Mouse (Mus musculus) left cerebral cortex, postnatal 10 days (tissue): ENCODE measurements around the gene Fam207a. TPM values are rescaled to one million over a fixed set of nuclear protein-coding genes. Genes with fewer than 3 reads are reported as not detected.
A peak's percentile ranks its signal among the peaks of the same experiment; 100 is the strongest.

Source experiments
- DNase-seq, 2 experiments: peaks; one replicate each; pipeline ENCODE4 v3.0.0; 2021 to 2022; ENCODE audit warnings: low spot score in 2 of 2, mixed read lengths in 1 of 2; ENCODE audit errors: extremely low spot score in 1 of 2
- intact Hi-C: fragments of 180-260 bp; cut with DNase I; formaldehyde crosslinking; loops from one replicate; pipeline ENCODE4 v1.15.1; 2025
- total RNA-seq, 2 experiments: library from RNA; stranded (reverse); gene quantifications; 2 replicates each; pipeline ENCODE4 v1.2.3; 2021

The Fam207a gene
- total RNA-seq, 2 experiments from 2014 or later = 31.2 to 32.0 TPM

- DNase-seq = no peak
- intact Hi-C loops = no loop called here
These were observed 76.6 kb downstream of the Fam207a start for GRCm38 (mm10) chr10:77439026-77439425.

DNA sequence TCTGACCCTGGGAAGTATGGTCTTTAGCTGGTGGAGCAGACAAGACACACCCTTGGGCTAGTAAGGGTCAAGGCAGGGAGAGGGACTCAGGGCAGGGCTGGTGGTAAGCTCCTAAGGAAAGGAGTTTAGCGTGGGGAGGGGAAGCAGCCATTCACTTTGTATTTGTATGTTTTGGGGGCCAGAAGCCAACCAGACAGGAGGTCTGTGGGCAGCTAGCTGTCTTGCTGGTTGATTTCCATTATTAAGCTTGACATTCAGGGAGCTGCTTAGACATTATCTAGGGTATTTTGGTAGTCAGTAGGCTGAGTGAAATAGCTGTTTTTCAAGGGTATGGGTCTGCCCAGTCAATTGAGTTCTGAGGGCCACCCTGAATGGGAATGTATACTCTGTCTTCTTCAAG, 77.6 kb downstream of the Fam207a start:
- DNase-seq = peak in 1 of 2 experiments; percentile 1
- intact Hi-C loops = no loop called here

Other genes with a start within 250 kb of the Fam207a start
- gene Adarb1, start 97.5 kb downstream of the Fam207a start, total RNA-seq = 100 to 1,000 TPM in 1 of 2 experiments, 10 to 100 TPM in 1; 99.5 to 107 TPM
- gene Itgb2, start 14.5 kb upstream of the Fam207a start, total RNA-seq = 1 to 10 TPM; 2.0 to 2.4 TPM
- 10 to 100 TPM; 59.2 to 66.9 TPM for gene Pttg1ip, start 65.9 kb upstream of the Fam207a start, total RNA-seq
- 100 to 1,000 TPM; 142 to 154 TPM for gene Sumo3, start 90.3 kb upstream of the Fam207a start, total RNA-seq
- 10 to 100 TPM; 18.5 to 22.8 TPM for gene Gm49325, start 90.4 kb upstream of the Fam207a start, total RNA-seq
- gene Ube2g2, start 106.5 kb upstream of the Fam207a start, total RNA-seq = 10 to 100 TPM; 32.6 to 39.9 TPM
- under 1 TPM in 1 of 2 experiments, not detected in 1; 0.18 TPM for gene Tspear, start 170.8 kb upstream of the Fam207a start, total RNA-seq
- gene Gm19402, start 175.0 kb upstream of the Fam207a start, total RNA-seq = not detected
- not detected for gene Gm9508, start 181.4 kb upstream of the Fam207a start, total RNA-seq
- gene Gm10272, start 190.8 kb upstream of the Fam207a start, total RNA-seq = not detected
- not detected for gene Gm10024, start 195.7 kb upstream of the Fam207a start, total RNA-seq
- not detected for gene Gm10142, start 200.0 kb upstream of the Fam207a start, total RNA-seq
- not detected for gene Krtap12-1, start 204.8 kb upstream of the Fam207a start, total RNA-seq
- not detected for gene Gm10100, start 210.7 kb upstream of the Fam207a start, total RNA-seq
- gene Gm18596, start 226.9 kb upstream of the Fam207a start, total RNA-seq = not detected
- not detected for gene Gm9736, start 235.6 kb upstream of the Fam207a start, total RNA-seq
- gene Gm3233, start 243.9 kb upstream of the Fam207a start, total RNA-seq = not detected